Mouse (Mus musculus) midbrain, embryonic 15.5 days (tissue): ENCODE measurements around the gene Intu. TPM values are rescaled to one million over a fixed set of nuclear protein-coding genes. Genes with fewer than 3 reads are reported as not detected.

Source experiments
- ATAC-seq: fragments of 200-750 bp; cut with Nextera tagmentation; replicated peaks from 2 replicates; pipeline ENCODE4 v1.8.0; 2017; ENCODE audit warnings: moderate TSS enrichment
- H3K27ac ChIP-seq: fragments of 300-500 bp; sonication (generic); 2 replicates; pipeline ENCODE4 v1.5.1; 2015; ENCODE audit warnings: mild to moderate bottlenecking, inconsistent platforms
- H3K27me3 ChIP-seq: fragments of 300-500 bp; sonication (generic); replicated peaks from 2 replicates; pipeline ENCODE4 v1.6.1; 2015; ENCODE audit warnings: inconsistent platforms
- H3K36me3 ChIP-seq: fragments of 300-500 bp; sonication (generic); replicated peaks from 2 replicates; pipeline ENCODE4 v1.6.1; 2015; ENCODE audit warnings: inconsistent platforms
- H3K4me1 ChIP-seq: fragments of 300-500 bp; sonication (generic); 2 replicates; pipeline ENCODE4 v1.6.1; 2015; ENCODE audit warnings: inconsistent platforms
- H3K4me2 ChIP-seq: fragments of 300-500 bp; sonication (generic); 2 replicates; pipeline ENCODE4 v1.6.1; 2015; ENCODE audit warnings: inconsistent platforms, mild to moderate bottlenecking, moderate library complexity
- H3K4me3 ChIP-seq: fragments of 300-500 bp; sonication (generic); 2 replicates; pipeline ENCODE4 v1.5.1; 2015; ENCODE audit warnings: mild to moderate bottlenecking, inconsistent platforms
- H3K9ac ChIP-seq: fragments of 300-500 bp; sonication (generic); 2 replicates; pipeline ENCODE4 v1.6.1; 2015; ENCODE audit warnings: mild to moderate bottlenecking, inconsistent platforms
- H3K9me3 ChIP-seq: fragments of 300-500 bp; sonication (generic); 2 replicates; pipeline ENCODE4 v1.6.1; 2016; ENCODE audit warnings: inconsistent platforms
- WGBS: fragments of 180-500 bp; shearing (Covaris S2); methylation state at CpG from one replicate; pipeline ENCODE4 v1.1.7; 2015; ENCODE audit warnings: mixed read lengths; 5-methylcytosine and 5-hydroxymethylcytosine counted together
- polyA plus RNA-seq: library from polyadenylated mRNA; unstranded; fragments of >200 nt; fragmentation: Nextera tagmentation; extraction: Ambion mirVana; gene quantifications from 2 replicates; pipeline ENCODE4 v1.2.1, GENCODE M21; 2015

The Intu gene
- 3.2 and 3.7 TPM in 2 replicates for polyA plus RNA-seq

DNA sequence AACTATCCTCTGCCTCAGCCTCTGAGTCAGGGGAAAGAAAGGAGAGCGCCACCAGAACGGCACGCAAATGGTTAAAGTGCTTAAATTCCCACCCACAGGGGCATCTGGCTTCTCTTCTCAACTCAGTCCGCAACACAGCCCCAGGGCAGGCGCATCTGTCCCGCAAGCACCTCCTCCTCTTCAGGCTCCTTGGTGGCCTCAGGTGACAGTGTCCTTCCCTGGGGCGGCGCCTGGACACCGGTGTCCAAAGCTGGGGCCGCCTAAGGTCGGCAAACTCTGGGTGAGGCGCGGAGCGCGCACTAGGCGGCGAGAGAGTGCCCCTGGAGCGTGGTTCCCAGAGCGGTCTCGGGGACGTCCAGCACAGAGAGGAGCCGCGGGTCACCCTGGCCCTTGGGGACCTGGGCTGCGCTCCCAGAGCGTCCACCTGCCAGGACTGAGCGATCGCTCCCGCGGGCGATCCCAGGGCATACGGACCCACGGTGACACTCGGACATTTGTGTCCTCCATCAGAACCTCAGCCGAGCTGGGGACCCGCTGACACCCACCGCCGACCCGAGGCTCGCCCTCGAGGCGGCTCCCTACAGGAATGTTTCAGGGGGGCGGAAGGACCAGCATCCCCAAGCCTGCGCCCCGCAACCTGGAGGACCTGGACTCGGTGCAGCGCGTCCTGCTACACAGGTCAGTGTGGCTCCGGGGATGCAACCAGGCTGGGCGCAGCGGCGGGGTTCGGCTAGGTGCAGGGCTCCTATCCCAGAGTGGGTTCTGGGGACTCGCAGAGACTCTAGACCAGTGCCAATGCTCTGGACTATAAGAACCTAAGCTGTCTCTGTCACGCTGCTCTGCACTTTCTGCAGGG lies at the start of gene Intu:
Gene Intu (plus strand): TSS at position 1 of the 856 bp plus-strand sequence.
- H3K4me1 ChIP-seq = peaks cover 23% of the 10 kb centered on the region
- H3K36me3 ChIP-seq = no peaks in the 10 kb centered on the region
- peak; percentile 85 for ATAC-seq
- under 1% methylated on average over 54 of the region's 54 CpGs for WGBS
- H3K9me3 ChIP-seq = no peaks in the 10 kb centered on the region
- H3K27ac ChIP-seq = no peak within 1 kb of the TSS
- H3K27me3 ChIP-seq = peaks cover 20% of the 10 kb centered on the region; the same call in 1 of the 2 replicates
- H3K9ac ChIP-seq = peak within 1 kb of the TSS; percentile 38
- H3K4me2 ChIP-seq = peak within 1 kb of the TSS; percentile 100
- H3K4me3 ChIP-seq = peak within 1 kb of the TSS; percentile 59

GRCm38 (mm10) chr3:40483221-40483654 lies 47.8 kb upstream of the Intu start:
- ATAC-seq = no peak
- WGBS = 83% methylated on average over 10 of the region's 10 CpGs

GRCm38 (mm10) chr3:40487381-40487780 lies 43.7 kb upstream of the Intu start:
- Histone ChIP-seq H3K27me3 (no peaks in the 10 kb centered on the region), H3K27ac (no peak overlapping the region), H3K9ac (no peak overlapping the region), H3K4me1 (no peaks in the 10 kb centered on the region), H3K36me3 (no peaks in the 10 kb centered on the region), H3K4me3 (no peak overlapping the region), H3K9me3 (no peaks in the 10 kb centered on the region), H3K4me2 (no peak overlapping the region)
- 89% methylated on average over 4 of the region's 4 CpGs for WGBS
- ATAC-seq = no peak

More at GRCm38 (mm10) chr3:40483221-40483654, 47.8 kb upstream of the Intu start:
- Histone ChIP-seq H3K4me2 (no peak overlapping the region), H3K27me3 (no peaks in the 10 kb centered on the region), H3K4me3 (no peak overlapping the region), H3K36me3 (no peaks in the 10 kb centered on the region), H3K9me3 (no peaks in the 10 kb centered on the region), H3K9ac (no peak overlapping the region), H3K4me1 (no peaks in the 10 kb centered on the region), H3K27ac (no peak overlapping the region)

- Histone ChIP-seq H3K4me1 (no peaks in the 10 kb centered on the region), H3K27me3 (no peaks in the 10 kb centered on the region), H3K4me3 (no peak overlapping the region), H3K4me2 (no peak overlapping the region), H3K27ac (no peak overlapping the region), H3K9ac (no peak overlapping the region), H3K36me3 (no peaks in the 10 kb centered on the region), H3K9me3 (no peaks in the 10 kb centered on the region)
- no peak for ATAC-seq
- 79% methylated on average over 3 of the region's 3 CpGs for WGBS
These were observed 39.3 kb upstream of the Intu start for GRCm38 (mm10) chr3:40491742-40492141.

GRCm38 (mm10) chr3:40498898-40499297 lies 32.2 kb upstream of the Intu start:
- H3K27me3 ChIP-seq = no peaks in the 10 kb centered on the region
- no peaks in the 10 kb centered on the region for H3K4me1 ChIP-seq
- no peak overlapping the region for H3K4me2 ChIP-seq
- H3K4me3 ChIP-seq = no peak overlapping the region
- WGBS = 84% methylated on average over 3 of the region's 3 CpGs
- no peak overlapping the region for H3K27ac ChIP-seq
- H3K9me3 ChIP-seq = no peaks in the 10 kb centered on the region
- ATAC-seq = no peak
- H3K36me3 ChIP-seq = no peaks in the 10 kb centered on the region
- H3K9ac ChIP-seq = no peak overlapping the region

- Histone ChIP-seq H3K9me3 (no peaks in the 10 kb centered on the region), H3K4me3 (no peak overlapping the region), H3K27ac (no peak overlapping the region), H3K4me2 (no peak overlapping the region), H3K36me3 (no peaks in the 10 kb centered on the region), H3K4me1 (no peaks in the 10 kb centered on the region), H3K27me3 (no peaks in the 10 kb centered on the region), H3K9ac (no peak overlapping the region)
- WGBS = 85% methylated on average over 8 of the region's 8 CpGs
- ATAC-seq = no peak
These were observed 30.8 kb upstream of the Intu start for GRCm38 (mm10) chr3:40500157-40500808.

GRCm38 (mm10) chr3:40504377-40504776 lies 26.7 kb upstream of the Intu start:
- no peak overlapping the region for H3K9ac ChIP-seq
- 74% methylated on average over 5 of the region's 5 CpGs for WGBS
- no peak overlapping the region for H3K4me2 ChIP-seq
- no peaks in the 10 kb centered on the region for H3K9me3 ChIP-seq
- ATAC-seq = no peak
- H3K36me3 ChIP-seq = no peaks in the 10 kb centered on the region
- no peak overlapping the region for H3K27ac ChIP-seq
- no peaks in the 10 kb centered on the region for H3K27me3 ChIP-seq
- no peak overlapping the region for H3K4me3 ChIP-seq
- H3K4me1 ChIP-seq = no peaks in the 10 kb centered on the region

- Histone ChIP-seq H3K27me3 (no peaks in the 10 kb centered on the region), H3K36me3 (no peaks in the 10 kb centered on the region), H3K4me3 (no peak overlapping the region), H3K4me2 (no peak overlapping the region), H3K9ac (no peak overlapping the region), H3K27ac (no peak overlapping the region), H3K4me1 (no peaks in the 10 kb centered on the region), H3K9me3 (no peaks in the 10 kb centered on the region)
- 93% methylated on average over 14 of the region's 14 CpGs for WGBS
- no peak for ATAC-seq
These were observed 25.6 kb upstream of the Intu start for GRCm38 (mm10) chr3:40505451-40506014.

DNA sequence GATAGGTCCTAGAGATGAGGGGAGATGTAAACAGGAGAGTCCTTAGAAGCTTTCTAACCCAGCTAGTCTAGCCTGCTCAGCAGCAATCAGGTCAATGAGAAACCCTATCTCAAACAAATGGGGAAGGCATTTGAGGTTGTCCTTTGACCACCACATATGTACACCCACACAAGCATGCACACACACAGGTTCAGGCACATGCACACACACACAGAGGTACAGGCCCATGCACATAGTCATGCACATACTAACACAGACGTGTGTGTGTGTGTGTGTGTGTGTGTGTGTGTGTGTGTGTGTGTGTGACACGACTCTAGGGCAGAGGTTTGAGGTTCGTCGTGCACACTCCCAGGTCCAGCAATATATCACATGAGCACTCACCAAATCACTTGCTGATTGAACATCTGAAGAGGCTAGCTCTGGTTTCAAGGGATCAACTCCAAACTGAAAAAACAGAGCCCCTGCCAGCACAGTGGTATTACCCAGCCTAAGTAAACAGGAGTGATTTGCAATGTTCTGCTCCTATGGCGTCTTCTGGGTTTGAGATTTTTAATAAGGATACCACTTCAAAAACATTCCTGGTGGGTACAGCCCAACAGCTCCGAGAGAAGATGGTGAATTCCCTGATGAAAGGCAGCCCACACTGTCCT lies 22.0 kb upstream of the Intu start:
- no peaks in the 10 kb centered on the region for H3K27me3 ChIP-seq
- H3K4me3 ChIP-seq = no peak overlapping the region
- no peaks in the 10 kb centered on the region for H3K36me3 ChIP-seq
- H3K9ac ChIP-seq = no peak overlapping the region
- no peak overlapping the region for H3K4me2 ChIP-seq
- ATAC-seq = no peak
- H3K9me3 ChIP-seq = no peaks in the 10 kb centered on the region
- WGBS = 86% methylated on average over 6 of the region's 6 CpGs
- no peaks in the 10 kb centered on the region for H3K4me1 ChIP-seq
- H3K27ac ChIP-seq = no peak overlapping the region

GRCm38 (mm10) chr3:40510567-40510966 lies 20.5 kb upstream of the Intu start:
- no peak for ATAC-seq
- Histone ChIP-seq H3K4me3 (no peak overlapping the region), H3K27ac (no peak overlapping the region), H3K4me2 (no peak overlapping the region), H3K4me1 (no peaks in the 10 kb centered on the region), H3K9ac (no peak overlapping the region), H3K36me3 (no peaks in the 10 kb centered on the region), H3K9me3 (no peaks in the 10 kb centered on the region), H3K27me3 (no peaks in the 10 kb centered on the region)
- WGBS = 67% methylated on average over 6 of the region's 6 CpGs

- no peak overlapping the region for H3K9ac ChIP-seq
- H3K36me3 ChIP-seq = no peaks in the 10 kb centered on the region
- H3K4me3 ChIP-seq = no peak overlapping the region
- no peak overlapping the region for H3K27ac ChIP-seq
- WGBS = 80% methylated on average over 13 of the region's 13 CpGs
- H3K9me3 ChIP-seq = no peaks in the 10 kb centered on the region
- no peak overlapping the region for H3K4me2 ChIP-seq
- no peaks in the 10 kb centered on the region for H3K4me1 ChIP-seq
- 0 out of 2 replicates have a peak, but pooled peaks have one; percentile 11 for ATAC-seq
- H3K27me3 ChIP-seq = no peaks in the 10 kb centered on the region
These were observed 17.9 kb upstream of the Intu start for GRCm38 (mm10) chr3:40512936-40513829.
